9 mouse cellular contexts compared by ENCODE assay signal in genomic region chr10:67966102-67966501, GRCm38 (mm10). TPM values are rescaled to one million over a fixed set of nuclear protein-coding genes. Genes with fewer than 3 reads are reported as not detected.
A peak's percentile ranks its signal among the peaks of the same experiment; 100 is the strongest.
DNase-seq lines count a peak whose midpoint lies in the region; ATAC-seq lines count a peak whose summit lies in the region.
"Had no signal": no experiment of that assay in that cellular context is flagged by ENCODE, and none has a peak within 500 bp of the region (broad histone marks: within the 10 kb centered on the region; RNA-seq: fewer than 3 reads in every experiment).

No protein-coding gene starts in this region.

- peaks cover 7% of the 10 kb centered on the region; the same call in 1 of the 2 replicates for H3K4me1 ChIP-seq in forebrain, embryonic 13.5 days
- H3K4me1 ChIP-seq in forebrain, embryonic 16.5 days (replicated peaks; ENCODE audit: control insufficient read depth, insufficient read depth, low read length): peaks cover 4% of the 10 kb centered on the region; the same call in 1 of the 2 replicates

- H3K27ac ChIP-seq in forebrain, embryonic 13.5 days: 0 out of 2 replicates have a peak overlapping the region, but pooled peaks have one; percentile 22
- H3K27ac ChIP-seq in forebrain, embryonic 16.5 days (ENCODE audit: low read length): no peak overlapping the region

- H3K9me3 ChIP-seq in forebrain, embryonic 13.5 days (replicated peaks): no peaks in the 10 kb centered on the region
- no peaks in the 10 kb centered on the region for H3K9me3 ChIP-seq in forebrain, embryonic 16.5 days (ENCODE audit: control insufficient read depth, low read length)

- H3K36me3 ChIP-seq in forebrain, embryonic 13.5 days (ENCODE audit: poor library complexity, severe bottlenecking): no peaks in the 10 kb centered on the region
- H3K36me3 ChIP-seq in forebrain, embryonic 16.5 days (ENCODE audit: control insufficient read depth, insufficient read depth): no peaks in the 10 kb centered on the region

- 61% methylated on average over 6 of the region's 6 CpGs for WGBS in forebrain, embryonic 13.5 days
- WGBS in forebrain, embryonic 16.5 days: 58% methylated on average over 6 of the region's 6 CpGs

- no peak for ATAC-seq in forebrain, embryonic 13.5 days
- ATAC-seq in forebrain, embryonic 16.5 days: no peak
- ATAC-seq in megakaryocyte progenitor cell, adult 5-6 weeks (replicated peaks; ENCODE audit: poor library complexity): peak; percentile 72
- ATAC-seq: Patski had no signal

- H3K9ac ChIP-seq in forebrain, embryonic 13.5 days: no peak overlapping the region
- no peak overlapping the region for H3K9ac ChIP-seq in forebrain, embryonic 16.5 days (replicated peaks; ENCODE audit: low read depth, low read length)

- H3K4me3 ChIP-seq in forebrain, embryonic 13.5 days: no peak overlapping the region
- H3K4me3 ChIP-seq in forebrain, embryonic 16.5 days (replicated peaks; ENCODE audit: low read length): no peak overlapping the region

- H3K27me3 ChIP-seq in forebrain, embryonic 13.5 days: no peaks in the 10 kb centered on the region
- no peaks in the 10 kb centered on the region for H3K27me3 ChIP-seq in forebrain, embryonic 16.5 days (replicated peaks; ENCODE audit: control insufficient read depth, insufficient read depth, low read length)

- H3K4me2 ChIP-seq in forebrain, embryonic 13.5 days: no peak overlapping the region
- H3K4me2 ChIP-seq in forebrain, embryonic 16.5 days (ENCODE audit: low read length): no peak overlapping the region

- peak; percentile 31 for DNase-seq in layer of hippocampus, adult 11-12 months (ENCODE audit: low spot score)
- no peak for DNase-seq in layer of hippocampus, postnatal 14 days (ENCODE audit: low spot score in 2 of 2)
- DNase-seq in retina, embryonic 14.5 days (ENCODE audit: low spot score): peak; percentile 14
- no peak for DNase-seq in retina, postnatal 1 day
- DNase-seq in adrenal gland, postnatal 25 days: no peak

RNA-seq across cellular contexts. Expression of gene Rtkn2, which starts 13.3 kb away (rescaled TPM):
- polyA plus RNA-seq in forebrain, embryonic 13.5 days (2015; fragmentation: Nextera tagmentation; extraction: Ambion mirVana): 23.7 and 24.0 TPM in 2 replicates
- 8.1 and 10.0 TPM in 2 replicates for polyA plus RNA-seq in forebrain, embryonic 16.5 days (2015; fragmentation: Nextera tagmentation; extraction: Ambion mirVana)
- total RNA-seq in layer of hippocampus, postnatal 14 days (2021): 1 to 10 TPM; 4.4 to 5.1 TPM
- 5.6 and 7.2 TPM in 2 replicates for total RNA-seq in megakaryocyte progenitor cell, adult 5-6 weeks (2015)
- total RNA-seq in megakaryocyte progenitor cell, adult 5-6 weeks (2017): 11.3 and 13.3 TPM in 2 replicates
- total RNA-seq in adrenal gland, postnatal 25 days (2021): 0.61 and 1.1 TPM in 2 replicates

RNA-seq across cellular contexts. Expression of gene Zfp365, which starts 53.6 kb away (rescaled TPM):
- 2.6 and 3.0 TPM in 2 replicates for polyA plus RNA-seq in forebrain, embryonic 13.5 days (2015; fragmentation: Nextera tagmentation; extraction: Ambion mirVana)
- 3.3 and 4.9 TPM in 2 replicates for polyA plus RNA-seq in forebrain, embryonic 16.5 days (2015; fragmentation: Nextera tagmentation; extraction: Ambion mirVana)
- 100 to 1,000 TPM; 138 to 158 TPM for total RNA-seq in layer of hippocampus, postnatal 14 days (2021)
- not detected in 2 replicates for total RNA-seq in megakaryocyte progenitor cell, adult 5-6 weeks (2015)
- total RNA-seq in megakaryocyte progenitor cell, adult 5-6 weeks (2017): not detected in 2 replicates
- 2.0 and 2.1 TPM in 2 replicates for total RNA-seq in adrenal gland, postnatal 25 days (2021)

Comparison
In these comparisons a context has a peak if more than half of its experiments do, and no peak if none do; other contexts are left out.
1. DNase-seq: peak in layer of hippocampus, adult 11-12 months (single experiment) and retina, embryonic 14.5 days (single experiment); none in layer of hippocampus, postnatal 14 days (0 of 2), retina, postnatal 1 day (single experiment) and adrenal gland, postnatal 25 days (single experiment).
2. RNA of gene Zfp365, which starts 53.6 kb away (total RNA-seq): 138 to 158 TPM in layer of hippocampus, postnatal 14 days; 2.0 to 2.1 TPM in adrenal gland, postnatal 25 days and not detected in megakaryocyte progenitor cell, adult 5-6 weeks; every median in the first group is over 10 times any median in the second.